Mouse (Mus musculus) liver, embryonic 11.5 days (tissue): ENCODE measurements around the gene Alox12b. TPM values are rescaled to one million over a fixed set of nuclear protein-coding genes. Genes with fewer than 3 reads are reported as not detected.

Source experiments
- ATAC-seq: fragments of 200-750 bp; cut with Nextera tagmentation; replicated peaks from 2 replicates; pipeline ENCODE4 v1.8.0; 2017; ENCODE audit warnings: moderate number of reproducible peaks, mild to moderate bottlenecking, moderate TSS enrichment, moderate library complexity; ENCODE audit not compliant: low FRiP score
- DNase-seq: peaks from one replicate; pipeline ENCODE4 v3.0.0-alpha.2; 2017; ENCODE audit warnings: low spot score
- H3K27ac ChIP-seq: fragments of 300-500 bp; sonication (generic); 2 replicates; pipeline ENCODE4 v1.5.1; 2014; ENCODE audit warnings: mild to moderate bottlenecking, low read depth, low read length, control low read depth
- H3K27me3 ChIP-seq: fragments of 300-500 bp; sonication (generic); replicated peaks from 2 replicates; pipeline ENCODE4 v1.6.1; 2014; ENCODE audit warnings: low read length, mixed read lengths; ENCODE audit not compliant: control insufficient read depth, insufficient read depth
- H3K36me3 ChIP-seq: fragments of 300-500 bp; sonication (generic); 2 replicates; pipeline ENCODE4 v1.6.1; 2014; ENCODE audit warnings: mild to moderate bottlenecking, low read length, moderate library complexity, mixed read lengths; ENCODE audit not compliant: control insufficient read depth, insufficient read depth
- H3K4me1 ChIP-seq: fragments of 300-500 bp; sonication (generic); replicated peaks from 2 replicates; pipeline ENCODE4 v1.6.1; 2014; ENCODE audit warnings: low read length, mixed read lengths; ENCODE audit not compliant: control insufficient read depth, insufficient read depth
- H3K4me2 ChIP-seq: fragments of 300-500 bp; sonication (generic); 2 replicates; pipeline ENCODE4 v1.6.1; 2014; ENCODE audit warnings: mild to moderate bottlenecking, control low read depth, moderate library complexity
- H3K4me3 ChIP-seq: fragments of 300-500 bp; sonication (generic); 2 replicates; pipeline ENCODE4 v1.5.1; 2014; ENCODE audit warnings: low read depth, low read length, control low read depth
- H3K9ac ChIP-seq: fragments of 300-500 bp; sonication (generic); 2 replicates; pipeline ENCODE4 v1.6.1; 2014; ENCODE audit warnings: low read depth, low read length, control low read depth
- H3K9me3 ChIP-seq: fragments of 300-500 bp; sonication (generic); 2 replicates; pipeline ENCODE4 v1.6.1; 2016; ENCODE audit warnings: low read length, inconsistent platforms, mixed read lengths; ENCODE audit not compliant: control insufficient read depth
- whole genome bisulfite sequencing: fragments of 180-500 bp; shearing (Covaris S2); extraction: QIAGEN DNeasy Blood & Tissue Kit; methylation state at CpG from one replicate; pipeline ENCODE4 v1.1.7; 2014; 5-methylcytosine and 5-hydroxymethylcytosine counted together
- polyA plus RNA-seq: library from polyadenylated mRNA; unstranded; fragments of >200 nt; fragmentation: Nextera tagmentation; extraction: Ambion mirVana; gene quantifications from 2 replicates; pipeline ENCODE4 v1.2.1, GENCODE M21; 2014

The Alox12b gene
- polyA plus RNA-seq, 1 experiment from 2014 or later = not detected

GRCm38 (mm10) chr11:69174722-69175121, 17.9 kb downstream of the Alox12b start:
- H3K4me3 ChIP-seq = no peak overlapping the region
- no peak for DNase-seq
- ATAC-seq = no peak
- H3K9ac ChIP-seq = no peak overlapping the region
- H3K27me3 ChIP-seq = no peaks in the 10 kb centered on the region
- no peaks in the 10 kb centered on the region for H3K4me1 ChIP-seq
- WGBS = 86% methylated on average over 7 of the region's 7 CpGs
- H3K27ac ChIP-seq = no peak overlapping the region
- H3K36me3 ChIP-seq = no peaks in the 10 kb centered on the region
- H3K9me3 ChIP-seq = no peaks in the 10 kb centered on the region
- H3K4me2 ChIP-seq = no peak overlapping the region

GRCm38 (mm10) chr11:69178525-69178924, 21.7 kb downstream of the Alox12b start:
- 67% methylated on average over 3 of the region's 3 CpGs for WGBS
- Histone ChIP-seq H3K4me1 (no peaks in the 10 kb centered on the region), H3K27ac (no peak overlapping the region), H3K36me3 (no peaks in the 10 kb centered on the region), H3K9me3 (no peaks in the 10 kb centered on the region), H3K9ac (no peak overlapping the region), H3K4me2 (no peak overlapping the region), H3K4me3 (no peak overlapping the region), H3K27me3 (no peaks in the 10 kb centered on the region)
- ATAC-seq (no peak), DNase-seq (no peak)

- ATAC-seq (no peak), DNase-seq (no peak)
- Histone ChIP-seq H3K27ac (no peak overlapping the region), H3K9ac (no peak overlapping the region), H3K4me3 (no peak overlapping the region), H3K27me3 (no peaks in the 10 kb centered on the region), H3K4me2 (no peak overlapping the region), H3K4me1 (no peaks in the 10 kb centered on the region), H3K36me3 (no peaks in the 10 kb centered on the region), H3K9me3 (no peaks in the 10 kb centered on the region)
- WGBS = 52% methylated on average over 3 of the region's 3 CpGs
These were observed 22.7 kb downstream of the Alox12b start for GRCm38 (mm10) chr11:69179512-69179911.

GRCm38 (mm10) chr11:69180120-69180519, 23.3 kb downstream of the Alox12b start:
- ATAC-seq = no peak
- DNase-seq = no peak
- 73% methylated on average over 4 of the region's 4 CpGs for WGBS
- Histone ChIP-seq H3K36me3 (no peaks in the 10 kb centered on the region), H3K27me3 (no peaks in the 10 kb centered on the region), H3K4me3 (no peak overlapping the region), H3K4me2 (no peak overlapping the region), H3K4me1 (no peaks in the 10 kb centered on the region), H3K9ac (no peak overlapping the region), H3K27ac (no peak overlapping the region), H3K9me3 (no peaks in the 10 kb centered on the region)

GRCm38 (mm10) chr11:69185031-69185430, 28.2 kb downstream of the Alox12b start:
- Histone ChIP-seq H3K36me3 (no peaks in the 10 kb centered on the region), H3K4me2 (no peak overlapping the region), H3K9me3 (no peaks in the 10 kb centered on the region), H3K27ac (no peak overlapping the region), H3K4me3 (no peak overlapping the region), H3K9ac (no peak overlapping the region), H3K4me1 (no peaks in the 10 kb centered on the region), H3K27me3 (no peaks in the 10 kb centered on the region)
- ATAC-seq (no peak), DNase-seq (no peak)
- 83% methylated on average over 5 of the region's 5 CpGs for WGBS

GRCm38 (mm10) chr11:69185936-69186335, 29.1 kb downstream of the Alox12b start:
- WGBS = 73% methylated on average over 6 of the region's 6 CpGs
- no peak overlapping the region for H3K9ac ChIP-seq
- no peak overlapping the region for H3K4me3 ChIP-seq

GRCm38 (mm10) chr11:69192840-69193239, 36.1 kb downstream of the Alox12b start:
- DNase-seq (no peak), ATAC-seq (no peak)
- Histone ChIP-seq H3K4me2 (no peak overlapping the region), H3K27me3 (peaks cover 20% of the 10 kb centered on the region), H3K9me3 (no peaks in the 10 kb centered on the region), H3K36me3 (no peaks in the 10 kb centered on the region), H3K9ac (no peak overlapping the region), H3K4me3 (no peak overlapping the region), H3K4me1 (no peaks in the 10 kb centered on the region), H3K27ac (no peak overlapping the region)
- 2% methylated on average over 1 of the region's 1 CpGs for WGBS

More at GRCm38 (mm10) chr11:69185936-69186335, 29.1 kb downstream of the Alox12b start:
- no peak overlapping the region for H3K4me2 ChIP-seq
- H3K9me3 ChIP-seq = no peaks in the 10 kb centered on the region
- H3K36me3 ChIP-seq = no peaks in the 10 kb centered on the region
- DNase-seq (no peak), ATAC-seq (no peak)
- H3K27me3 ChIP-seq = no peaks in the 10 kb centered on the region
- no peak overlapping the region for H3K27ac ChIP-seq
- no peaks in the 10 kb centered on the region for H3K4me1 ChIP-seq

GRCm38 (mm10) chr11:69196766-69197165, 40.0 kb downstream of the Alox12b start:
- DNase-seq = no peak
- peak overlapping the region; percentile 41 for H3K4me2 ChIP-seq
- H3K36me3 ChIP-seq = no peaks in the 10 kb centered on the region
- no peaks in the 10 kb centered on the region for H3K4me1 ChIP-seq
- H3K27me3 ChIP-seq = peaks cover 26% of the 10 kb centered on the region
- no peak overlapping the region for H3K27ac ChIP-seq
- 0 out of 2 replicates have a peak overlapping the region, but pooled peaks have one; percentile 3 for H3K4me3 ChIP-seq
- no peaks in the 10 kb centered on the region for H3K9me3 ChIP-seq
- H3K9ac ChIP-seq = no peak overlapping the region
- no peak for ATAC-seq
- WGBS = 9% methylated on average over 5 of the region's 5 CpGs

- H3K27me3 ChIP-seq = peaks cover 26% of the 10 kb centered on the region
- peak overlapping the region; percentile 3; the same call in 1 of the 2 replicates for H3K4me3 ChIP-seq
- WGBS = 2% methylated on average over 14 of the region's 14 CpGs
These were observed 40.4 kb downstream of the Alox12b start for GRCm38 (mm10) chr11:69197194-69197593.

More at GRCm38 (mm10) chr11:69197194-69197593, 40.4 kb downstream of the Alox12b start:
- H3K4me2 ChIP-seq = peak overlapping the region; percentile 41
- no peaks in the 10 kb centered on the region for H3K4me1 ChIP-seq
- H3K36me3 ChIP-seq = no peaks in the 10 kb centered on the region
- no peak overlapping the region for H3K9ac ChIP-seq
- ATAC-seq = no peak
- no peak overlapping the region for H3K27ac ChIP-seq
- no peak for DNase-seq
- H3K9me3 ChIP-seq = no peaks in the 10 kb centered on the region
